8 mouse cellular contexts compared by ENCODE assay signal in the genomic region with DNA sequence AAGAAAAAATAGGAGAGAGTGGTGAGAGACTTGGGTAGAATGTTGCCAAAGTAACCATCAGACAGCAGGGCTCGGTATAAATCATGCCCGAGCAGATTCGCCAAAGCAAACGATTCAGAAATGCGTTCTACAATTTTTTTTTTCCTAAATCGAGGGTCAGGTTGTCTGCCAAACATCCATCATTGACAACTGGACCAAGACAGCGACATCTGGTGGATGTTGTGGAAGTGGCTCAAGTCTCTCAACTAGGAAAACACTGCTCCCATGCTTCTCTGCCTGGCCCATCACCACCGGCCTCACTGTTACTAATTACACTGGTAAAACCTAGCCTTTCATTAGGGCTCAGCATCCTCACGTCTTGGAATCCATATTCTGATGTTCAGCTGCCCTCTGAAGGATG. TPM values are rescaled to one million over a fixed set of nuclear protein-coding genes. Genes with fewer than 3 reads are reported as not detected.
DNase-seq lines count a peak whose midpoint lies in the region; ATAC-seq and TF ChIP-seq lines count a peak whose summit lies in the region.

No protein-coding gene starts in this region.

- POLR2A ChIA-PET in Patski (lab: Charles Lee) = interaction anchor here (0.6 kb wide), 1 partner anchor 85 kb away, joined by 3 read pairs; no protein-coding TSS in a partner anchor

- no peak overlapping the region for H3K4me3 ChIP-seq in myocyte

- H3ac ChIP-seq in myocyte (ENCODE audit: control insufficient read depth, insufficient read length) = no peak overlapping the region

- H3K79me2 ChIP-seq in myocyte (ENCODE audit: control insufficient read depth, insufficient read depth) = no peaks in the 10 kb centered on the region

- no peak for TF ChIP-seq POLR2A in myocyte (IDR thresholded peaks at IDR 0.05; ENCODE audit: insufficient read length, low read depth)

- peak overlapping the region; percentile 60 for H3K4me2 ChIP-seq in myocyte (ENCODE audit: low read depth)

- H3K27me3 ChIP-seq in Patski (no peaks in the 10 kb centered on the region), myocyte (ENCODE audit: control insufficient read depth, insufficient read depth, insufficient read length) (no peaks in the 10 kb centered on the region)

- peak; percentile 87 for TF ChIP-seq CTCF in Patski (IDR thresholded peaks at IDR 0.05)

- no peaks in the 10 kb centered on the region for H3K36me3 ChIP-seq in myocyte (ENCODE audit: control insufficient read depth, insufficient read depth)

- intact Hi-C loops in heart, postnatal 10 days (cut with DNase I) = loop anchor here (1.0 to 10.0 kb wide), 3 partner anchors 26 to 290 kb away; no protein-coding TSS in a partner anchor

- in situ Hi-C loops in Patski (cut with MboI; ENCODE audit: low pct_unique_long_range_greater_than_20kb) = no loop called here

- DNase-seq in kidney, adult 18-20 months = peak; percentile 63
- no peak for DNase-seq in kidney, adult 11 months
- DNase-seq in Patski (ENCODE audit: low read depth, low spot score) = no peak
- DNase-seq in embryo, embryonic 11 days = peak; percentile 79
- DNase-seq in heart, postnatal 10 days = peak; percentile 68 to 82
- DNase-seq in layer of hippocampus, postnatal 10 days (ENCODE audit: low spot score in 2 of 2) = peak; percentile 61 to 63

- CTCF ChIA-PET in Patski (lab: Charles Lee) = interaction anchor here (0.7 to 1.3 kb wide), 3 partner anchors 8 to 25 kb away, joined by 3 to 4 read pairs (median 3); no protein-coding TSS in a partner anchor

- ATAC-seq in Patski = no peak
- no peak for ATAC-seq in activated CD4-positive, CD25-positive, alpha-beta regulatory T cell, adult 4 months

TF ChIP-seq in myocyte, 11 proteins besides CTCF, POLR2A, EP300 and RAD21:
- TF ChIP-seq MAX (IDR thresholded peaks at IDR 0.05; ENCODE audit: low read depth) (no peak), POLR2AphosphoS2 (IDR thresholded peaks at IDR 0.05; ENCODE audit: insufficient read length, low read depth) (no peak), TCF3 (IDR thresholded peaks at IDR 0.05; ENCODE audit: insufficient read length, low read depth) (no peak), USF1 (IDR thresholded peaks at IDR 0.05; ENCODE audit: low read depth) (no peak), MYOG (IDR thresholded peaks at IDR 0.05; ENCODE audit: control insufficient read depth in 1 of 3, insufficient read depth in 1 of 3, insufficient read length in 2 of 3, low read depth in 2 of 3) (no peak), TCF12 (IDR thresholded peaks at IDR 0.05; ENCODE audit: insufficient read depth, poor library complexity, severe bottlenecking) (no peak), REST (IDR thresholded peaks at IDR 0.05; ENCODE audit: insufficient read depth, insufficient read length) (no peak), CEBPB (IDR thresholded peaks at IDR 0.05; ENCODE audit: insufficient read depth, poor library complexity, severe bottlenecking) (no peak), E2F4 (IDR thresholded peaks at IDR 0.05; ENCODE audit: insufficient read depth) (no peak), MYOD1 (IDR thresholded peaks at IDR 0.05; ENCODE audit: control insufficient read depth in 1 of 3, insufficient read length in 2 of 3, low read depth in 2 of 3) (no peak), SRF (IDR thresholded peaks at IDR 0.05; ENCODE audit: control insufficient read depth, insufficient read length, low read depth) (no peak)

RNA-seq across cellular contexts. Expression of a gene that starts 4.3 kb away (rescaled TPM):
- polyA plus RNA-seq in Patski (2021) (14.6 TPM), myocyte (2012; fragmentation: generic; extraction: Trizol) (1.1 TPM)
- 1 to 10 TPM; 7.4 to 7.7 TPM for total RNA-seq in heart, postnatal 10 days (2021)
- 10 to 100 TPM; 65.0 to 66.6 TPM for total RNA-seq in layer of hippocampus, postnatal 10 days (2021)
- under 1 TPM in 1 of 2 experiments, not detected in 1; 0.60 TPM for polyA plus RNA-seq in activated CD4-positive, CD25-positive, alpha-beta regulatory T cell, adult 4 months (2017; shearing (Covaris generic))

RNA-seq across cellular contexts. Expression of a gene that starts 11.3 kb away (rescaled TPM):
- 33.1 TPM for polyA plus RNA-seq in Patski (2021)
- total RNA-seq in heart, postnatal 10 days (2021) = 1 to 10 TPM; 3.6 to 5.6 TPM
- 1 to 10 TPM; 1.3 to 1.8 TPM for total RNA-seq in layer of hippocampus, postnatal 10 days (2021)
- polyA plus RNA-seq in myocyte (2012; fragmentation: generic; extraction: Trizol) = 1.1 TPM
- not detected for polyA plus RNA-seq in activated CD4-positive, CD25-positive, alpha-beta regulatory T cell, adult 4 months (2017; shearing (Covaris generic))

RNA-seq across cellular contexts. Expression of a gene that starts 16.1 kb away (rescaled TPM):
- polyA plus RNA-seq in Patski (2021) = 1,544 TPM
- 1,000 to 10,000 TPM; 1,315 to 1,426 TPM for total RNA-seq in heart, postnatal 10 days (2021)
- 10 to 100 TPM; 43.1 to 44.7 TPM for total RNA-seq in layer of hippocampus, postnatal 10 days (2021)
- polyA plus RNA-seq in myocyte (2012; fragmentation: generic; extraction: Trizol) = 915 TPM
- polyA plus RNA-seq in activated CD4-positive, CD25-positive, alpha-beta regulatory T cell, adult 4 months (2017; shearing (Covaris generic)) = 1 to 10 TPM; 3.7 to 4.5 TPM

RNA-seq across cellular contexts. Expression of a gene that starts 17.2 kb away (rescaled TPM):
- 12.9 TPM for polyA plus RNA-seq in Patski (2021)
- 100 to 1,000 TPM; 119 to 133 TPM for total RNA-seq in heart, postnatal 10 days (2021)
- total RNA-seq in layer of hippocampus, postnatal 10 days (2021) = 1 to 10 TPM in 1 of 2 experiments, under 1 TPM in 1; 0.85 to 1.1 TPM
- polyA plus RNA-seq in myocyte (2012; fragmentation: generic; extraction: Trizol) = 249 TPM
- polyA plus RNA-seq in activated CD4-positive, CD25-positive, alpha-beta regulatory T cell, adult 4 months (2017; shearing (Covaris generic)) = 1 to 10 TPM in 1 of 2 experiments, not detected in 1; 1.3 TPM

RNA-seq across cellular contexts. Expression of a gene that starts 33.0 kb away (rescaled TPM):
- polyA plus RNA-seq in Patski (2021) = 6.5 TPM
- total RNA-seq in heart, postnatal 10 days (2021) = 1 to 10 TPM; 6.6 to 6.9 TPM
- 1 to 10 TPM; 5.5 to 6.2 TPM for total RNA-seq in layer of hippocampus, postnatal 10 days (2021)
- 3.6 TPM for polyA plus RNA-seq in myocyte (2012; fragmentation: generic; extraction: Trizol)
- 1 to 10 TPM; 6.5 to 7.5 TPM for polyA plus RNA-seq in activated CD4-positive, CD25-positive, alpha-beta regulatory T cell, adult 4 months (2017; shearing (Covaris generic))

Comparison
In these comparisons a context has a peak if more than half of its experiments do, and no peak if none do; other contexts are left out.
1. DNase-seq: peak in kidney, adult 18-20 months (single experiment), embryo, embryonic 11 days (single experiment), heart, postnatal 10 days (2 of 2) and layer of hippocampus, postnatal 10 days (2 of 2); none in kidney, adult 11 months (single experiment) and Patski (single experiment).
2. RNA of a gene that starts 11.3 kb away (polyA plus RNA-seq): 33.1 TPM in Patski (single experiment); 1.1 TPM in myocyte (single experiment) and not detected in activated CD4-positive, CD25-positive, alpha-beta regulatory T cell, adult 4 months; every median in the first group is over 10 times any median in the second.
3. RNA of a gene that starts 16.1 kb away (polyA plus RNA-seq): 1,544 TPM in Patski (single experiment) and 915 TPM in myocyte (single experiment); 3.7 to 4.5 TPM in activated CD4-positive, CD25-positive, alpha-beta regulatory T cell, adult 4 months; every median in the first group is over 100 times any median in the second.